ENCODE assay signal across 8 mouse cellular contexts in the genomic region with DNA sequence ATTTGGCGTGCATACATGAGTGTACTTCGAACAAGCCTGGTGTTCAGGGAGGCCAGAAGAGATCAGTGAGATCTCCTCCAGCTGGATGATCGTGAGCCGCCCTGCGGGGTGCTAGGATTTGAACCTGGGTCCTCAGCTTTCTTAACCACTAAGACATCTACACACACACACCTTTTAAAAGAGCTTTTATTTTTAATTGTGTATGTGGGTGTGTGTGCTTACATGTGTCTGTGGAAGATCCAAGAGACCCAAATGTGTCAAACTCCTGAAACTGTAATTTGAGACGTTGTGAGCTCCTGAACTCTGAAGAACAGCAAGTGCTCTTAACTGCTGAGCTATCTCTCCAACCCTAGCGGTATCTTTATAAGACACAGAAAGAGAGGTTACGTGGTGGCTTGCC. TPM values are rescaled to one million over a fixed set of nuclear protein-coding genes. Genes with fewer than 3 reads are reported as not detected.
DNase-seq lines count a peak whose midpoint lies in the region; ATAC-seq and TF ChIP-seq lines count a peak whose summit lies in the region.

No protein-coding gene starts in this region.

- TF ChIP-seq CTCF in heart, adult 2 months (IDR thresholded peaks at IDR 0.05) = no peak
- no peak for TF ChIP-seq CTCF in forebrain, postnatal 0 days (IDR thresholded peaks at IDR 0.05; ENCODE audit: low read depth)

- no peak for TF ChIP-seq POLR2A in heart, adult 2 months (IDR thresholded peaks at IDR 0.05; ENCODE audit: insufficient read depth, low read depth, low read length)

- peaks cover 2% of the 10 kb centered on the region; the same call in 1 of the 2 replicates for H3K4me1 ChIP-seq in heart, adult 2 months (ENCODE audit: control insufficient read depth, insufficient read depth, low read length)
- H3K4me1 ChIP-seq in forebrain, postnatal 0 days (ENCODE audit: insufficient read depth) = peaks cover 13% of the 10 kb centered on the region; the same call in 1 of the 2 replicates

- intact Hi-C loops in heart, adult 2 months (cut with DNase I) = loop anchor here (5.0 kb wide), 1 partner anchor 61 kb away; no protein-coding TSS in a partner anchor

- H3K27me3 ChIP-seq in heart, adult 2 months (ENCODE audit: control insufficient read depth, insufficient read depth, low read length) = no peaks in the 10 kb centered on the region
- H3K27me3 ChIP-seq in forebrain, postnatal 0 days (ENCODE audit: insufficient read depth, low read length) = no peaks in the 10 kb centered on the region

- no peaks in the 10 kb centered on the region for H3K36me3 ChIP-seq in heart, adult 2 months (ENCODE audit: control insufficient read depth, insufficient read depth, low read length)
- H3K36me3 ChIP-seq in forebrain, postnatal 0 days (ENCODE audit: insufficient read depth) = no peaks in the 10 kb centered on the region
- H3K36me3 ChIP-seq in macrophage (ENCODE audit: inconsistent target) = no peaks in the 10 kb centered on the region

- H3K9ac ChIP-seq in heart, adult 2 months (ENCODE audit: low read depth, low read length) = no peak overlapping the region
- peak overlapping the region; percentile 71; the same call in 1 of the 2 replicates for H3K9ac ChIP-seq in forebrain, postnatal 0 days

- H3K79me2 ChIP-seq in heart, adult 2 months (replicated peaks; ENCODE audit: control insufficient read depth, insufficient read depth, low read length) = no peaks in the 10 kb centered on the region
- no peaks in the 10 kb centered on the region for H3K79me2 ChIP-seq in macrophage (ENCODE audit: inconsistent target)

- H3K9me3 ChIP-seq in forebrain, postnatal 0 days (ENCODE audit: low read length) = no peaks in the 10 kb centered on the region

- ATAC-seq in forebrain, postnatal 0 days = no peak
- no peak for ATAC-seq in monocyte, adult 5-6 weeks (replicated peaks; ENCODE audit: insufficient number of reproducible peaks, low FRiP score, low TSS enrichment, poor library complexity, severe bottlenecking)

- TF ChIP-seq EP300 in heart, adult 2 months (IDR thresholded peaks at IDR 0.05; ENCODE audit: insufficient read depth, low read depth, low read length) = no peak

- peak overlapping the region; percentile 81 for H3K4me2 ChIP-seq in forebrain, postnatal 0 days (ENCODE audit: low read depth)

- WGBS in heart, adult 2 months = 41% methylated on average over 8 of the region's 8 CpGs
- WGBS in forebrain, postnatal 0 days = 49% methylated on average over 8 of the region's 8 CpGs
- WGBS in macrophage (ENCODE audit: missing documents) = 66% methylated on average over 7 of the region's 8 CpGs

- no peak for DNase-seq in heart, adult 2 months
- DNase-seq in heart, adult 8-10 months (ENCODE audit: low spot score) = no peak
- DNase-seq in A20 (ENCODE audit: low read depth, low spot score) = peak; percentile 42
- no peak for DNase-seq in forebrain, postnatal 0 days
- no peak for DNase-seq in left cerebral cortex, adult 9 months (ENCODE audit: low spot score in 2 of 2)
- DNase-seq in layer of hippocampus, adult 9-10 months (ENCODE audit: low spot score) = no peak

- no peak overlapping the region; the same call in 1 of the 2 replicates for H3K27ac ChIP-seq in heart, adult 2 months
- no peak overlapping the region for H3K27ac ChIP-seq in forebrain, postnatal 0 days (ENCODE audit: low read depth, low read length)
- H3K27ac ChIP-seq in macrophage = peak overlapping the region; percentile 24

- H3K4me3 ChIP-seq in heart, adult 2 months = peak overlapping the region; percentile 69
- peak overlapping the region; percentile 73 for H3K4me3 ChIP-seq in forebrain, postnatal 0 days (ENCODE audit: low read depth, low read length)
- peak overlapping the region; percentile 59 for H3K4me3 ChIP-seq in macrophage (ENCODE audit: inconsistent target)

RNA-seq across cellular contexts. Expression of gene Dcaf4, which starts 0.8 kb away (rescaled TPM):
- 10 to 100 TPM; 11.9 to 13.6 TPM for total RNA-seq in heart, adult 2 months (2021)
- polyA plus RNA-seq in heart, adult 2 months (2012; rRNA removed) = 17.2 and 26.1 TPM in 2 replicates
- 10 to 100 TPM; 12.8 to 16.3 (median 14.9) TPM for total RNA-seq in heart, adult 8-10 months (2022)
- 45.3 and 49.7 TPM in 2 replicates for total RNA-seq in forebrain, postnatal 0 days (2014; rRNA removed)
- 42.4 and 42.7 TPM in 2 replicates for polyA plus RNA-seq in forebrain, postnatal 0 days (2015; fragmentation: Nextera tagmentation; extraction: Ambion mirVana)
- total RNA-seq in macrophage (2018; cell fraction: chromatin; rRNA removed) = 10 to 100 TPM in 20 of 26 experiments, 1 to 10 TPM in 6; 2.6 to 60.6 (median 30.6) TPM
- 10 to 100 TPM in 1 of 26 experiments, 1 to 10 TPM in 25; 3.1 to 10.4 (median 6.8) TPM for total RNA-seq in macrophage (2018; cell fraction: cytosol; rRNA removed)
- total RNA-seq in macrophage (2018; cell fraction: nucleus; rRNA removed) = 10 to 100 TPM in 16 of 26 experiments, 1 to 10 TPM in 10; 1.9 to 28.1 (median 14.9) TPM
- polyA plus RNA-seq in macrophage (2018) = 6.8 to 9.0 TPM (median 7.3 TPM) in 3 replicates
- total RNA-seq in monocyte, adult 5-6 weeks (2017) = 6.4 to 14.1 TPM (median 10.5 TPM) in 3 replicates

RNA-seq across cellular contexts. Expression of gene Dpf3, which starts 33.6 kb away (rescaled TPM):
- total RNA-seq in heart, adult 2 months (2021) = 10 to 100 TPM; 16.6 to 18.8 TPM
- polyA plus RNA-seq in heart, adult 2 months (2012; rRNA removed) = 9.1 and 9.7 TPM in 2 replicates
- total RNA-seq in heart, adult 8-10 months (2022) = 10 to 100 TPM; 16.7 to 21.1 (median 18.0) TPM
- 11.4 and 15.3 TPM in 2 replicates for total RNA-seq in forebrain, postnatal 0 days (2014; rRNA removed)
- polyA plus RNA-seq in forebrain, postnatal 0 days (2015; fragmentation: Nextera tagmentation; extraction: Ambion mirVana) = 4.9 and 8.1 TPM in 2 replicates
- under 1 TPM in 1 of 26 experiments, not detected in 25; 0.81 TPM for total RNA-seq in macrophage (2018; cell fraction: chromatin; rRNA removed)
- total RNA-seq in macrophage (2018; cell fraction: cytosol; rRNA removed) = not detected
- 1 to 10 TPM in 1 of 26 experiments, not detected in 25; 1.5 TPM for total RNA-seq in macrophage (2018; cell fraction: nucleus; rRNA removed)
- polyA plus RNA-seq in macrophage (2018) = not detected in 3 replicates
- total RNA-seq in monocyte, adult 5-6 weeks (2017) = 5.2 to 5.5 TPM (median 5.3 TPM) in 3 replicates
